Mouse (Mus musculus) midbrain, postnatal 0 days (tissue): ENCODE data around the gene Wdr95. TPM values are rescaled to one million over a fixed set of nuclear protein-coding genes. Genes with fewer than 3 reads are reported as not detected.
A peak's percentile ranks its signal among the peaks of the same experiment; 100 is the strongest.

ENCODE experiments used
- ATAC-seq: fragments of 200-750 bp; cut with Nextera tagmentation; 2 replicates; pipeline ENCODE4 v1.8.0; 2017; ENCODE audit warnings: moderate number of reproducible peaks, mild to moderate bottlenecking, moderate TSS enrichment, moderate library complexity; ENCODE audit not compliant: low FRiP score
- DNase-seq: peaks from one replicate; pipeline ENCODE4 v3.0.0-alpha.2; 2015; ENCODE audit warnings: low spot score
- H3K27ac ChIP-seq: fragments of 300-500 bp; sonication (generic); 2 replicates; pipeline ENCODE4 v1.5.1; 2014; ENCODE audit warnings: low read depth, mild to moderate bottlenecking, low read length, mixed read lengths
- H3K27me3 ChIP-seq: fragments of 300-500 bp; sonication (generic); 2 replicates; pipeline ENCODE4 v1.6.1; 2014; ENCODE audit warnings: low read length, control low read depth, mixed read lengths; ENCODE audit not compliant: insufficient read depth
- H3K36me3 ChIP-seq: fragments of 300-500 bp; sonication (generic); 2 replicates; pipeline ENCODE4 v1.6.1; 2014; ENCODE audit warnings: low read length, control low read depth, mixed read lengths; ENCODE audit not compliant: insufficient read depth
- H3K4me1 ChIP-seq: fragments of 300-500 bp; sonication (generic); 2 replicates; pipeline ENCODE4 v1.6.1; 2014; ENCODE audit warnings: mild to moderate bottlenecking, control low read depth, antibody characterized with exemption, low read length, mixed read lengths; ENCODE audit not compliant: insufficient read depth
- H3K4me2 ChIP-seq: fragments of 300-500 bp; sonication (generic); 2 replicates; pipeline ENCODE4 v1.6.1; 2014; ENCODE audit warnings: low read depth, mild to moderate bottlenecking, low read length, mixed read lengths; ENCODE audit not compliant: poor library complexity, severe bottlenecking
- H3K4me3 ChIP-seq: fragments of 300-500 bp; sonication (generic); 2 replicates; pipeline ENCODE4 v1.5.1; 2014; ENCODE audit warnings: low read depth, mild to moderate bottlenecking, low read length, moderate library complexity
- H3K9ac ChIP-seq: fragments of 300-500 bp; sonication (generic); replicated peaks from 2 replicates; pipeline ENCODE4 v1.6.1; 2014; ENCODE audit warnings: mild to moderate bottlenecking, low read length, moderate library complexity, mixed read lengths; ENCODE audit not compliant: poor library complexity, severe bottlenecking
- H3K9me3 ChIP-seq: fragments of 300-500 bp; sonication (generic); 2 replicates; pipeline ENCODE4 v1.6.1; 2016; ENCODE audit warnings: low read length, control low read depth
- CTCF ChIP-seq: IDR thresholded peaks from 2 replicates; pipeline ENCODE4 v1.5.1; 2016; ENCODE audit warnings: antibody characterized with exemption, mild to moderate bottlenecking
- WGBS: fragments of 180-500 bp; shearing (Covaris S2); extraction: QIAGEN DNeasy Blood & Tissue Kit; methylation state at CpG from one replicate; pipeline ENCODE4 v1.1.7; 2014; 5-methylcytosine and 5-hydroxymethylcytosine counted together
- polyA plus RNA-seq: library from polyadenylated mRNA; unstranded; fragments of >200 nt; fragmentation: Nextera tagmentation; extraction: Ambion mirVana; gene quantifications from 2 replicates; pipeline ENCODE4 v1.2.1, GENCODE M21; 2015
- total RNA-seq: library from RNA; depleted of rRNA; stranded (reverse); fragments of >200 nt; gene quantifications from 2 replicates; pipeline ENCODE4 v1.2.3, GENCODE M21; 2014

The Wdr95 gene
- total and polyA plus RNA-seq, 2 experiments from 2014 or later, result 0.33 to 0.41 TPM

DNA sequence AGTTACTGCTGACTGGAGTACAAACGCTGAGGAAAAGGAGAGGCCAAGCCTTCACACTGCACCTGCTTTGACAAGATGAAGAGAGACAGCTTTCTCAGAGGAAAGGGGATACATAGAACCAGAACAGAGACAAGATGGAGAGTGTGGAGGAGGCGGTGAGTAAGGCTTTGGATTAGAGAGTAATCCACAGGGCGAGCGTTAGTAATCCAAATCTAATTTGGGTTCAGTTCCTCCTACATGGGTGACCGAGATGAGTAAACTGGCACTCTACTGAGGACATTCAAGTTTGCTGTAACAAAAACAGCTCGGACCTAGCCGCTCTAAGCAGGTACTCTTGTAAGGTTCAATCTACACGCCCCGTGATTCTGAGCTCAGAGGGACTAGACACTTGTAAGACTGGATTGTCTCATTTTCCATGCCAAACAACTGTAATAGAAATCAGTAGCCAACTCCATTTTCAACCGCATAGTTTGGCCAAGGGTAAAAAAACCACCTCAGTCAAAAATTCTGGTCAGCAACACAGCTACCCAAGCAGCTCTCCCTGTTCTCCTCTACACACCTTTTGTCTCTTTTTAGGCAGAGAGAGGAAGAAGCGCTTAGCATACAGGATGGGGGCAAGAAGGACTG lies 106.0 kb downstream of the Wdr95 start:
- Histone ChIP-seq H3K9ac (peak overlapping the region; percentile 52; the same call in 1 of the 2 replicates), H3K27ac (no peak overlapping the region), H3K4me1 (no peaks in the 10 kb centered on the region; the same call in 1 of the 2 replicates), H3K9me3 (no peaks in the 10 kb centered on the region), H3K36me3 (peaks cover 29% of the 10 kb centered on the region), H3K4me2 (peak overlapping the region; percentile 63), H3K4me3 (peak overlapping the region; percentile 67), H3K27me3 (no peaks in the 10 kb centered on the region)
- 62% methylated on average over 11 of the region's 11 CpGs for WGBS
- DNase-seq (no peak), ATAC-seq (no peak)
- no peak for TF ChIP-seq CTCF

DNA sequence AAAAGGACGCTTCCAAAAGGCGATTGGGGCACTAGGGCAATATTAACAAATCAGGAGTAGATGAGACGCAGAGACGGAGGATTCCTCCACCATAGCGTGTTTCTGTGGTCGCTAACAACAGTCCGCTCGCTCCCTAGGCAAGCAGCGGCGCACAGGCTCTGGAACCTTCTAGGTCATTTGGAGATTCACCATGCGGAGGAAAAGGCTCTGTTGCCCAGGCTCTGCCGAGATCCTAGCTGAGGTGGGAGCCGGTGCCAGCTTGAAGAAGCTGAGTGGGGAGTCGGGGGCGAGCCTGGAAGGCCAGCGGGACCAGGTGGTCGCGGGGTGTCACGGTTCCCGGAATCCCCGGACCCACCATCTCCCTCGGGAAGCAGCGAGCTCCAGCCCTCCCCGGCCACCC lies 107.1 kb downstream of the Wdr95 start:
- peaks cover 18% of the 10 kb centered on the region for H3K36me3 ChIP-seq
- H3K9ac ChIP-seq, result peak overlapping the region; percentile 65
- H3K4me2 ChIP-seq, result peak overlapping the region; percentile 63
- H3K27me3 ChIP-seq, result no peaks in the 10 kb centered on the region
- H3K4me1 ChIP-seq, result no peaks in the 10 kb centered on the region; the same call in 1 of the 2 replicates
- H3K4me3 ChIP-seq, result peak overlapping the region; percentile 67
- no peaks in the 10 kb centered on the region for H3K9me3 ChIP-seq
- WGBS, result under 1% methylated on average over 23 of the region's 24 CpGs
- DNase-seq, result peak; percentile 53
- peak overlapping the region; percentile 80 for H3K27ac ChIP-seq
- ATAC-seq, result no peak
- no peak for TF ChIP-seq CTCF

DNA sequence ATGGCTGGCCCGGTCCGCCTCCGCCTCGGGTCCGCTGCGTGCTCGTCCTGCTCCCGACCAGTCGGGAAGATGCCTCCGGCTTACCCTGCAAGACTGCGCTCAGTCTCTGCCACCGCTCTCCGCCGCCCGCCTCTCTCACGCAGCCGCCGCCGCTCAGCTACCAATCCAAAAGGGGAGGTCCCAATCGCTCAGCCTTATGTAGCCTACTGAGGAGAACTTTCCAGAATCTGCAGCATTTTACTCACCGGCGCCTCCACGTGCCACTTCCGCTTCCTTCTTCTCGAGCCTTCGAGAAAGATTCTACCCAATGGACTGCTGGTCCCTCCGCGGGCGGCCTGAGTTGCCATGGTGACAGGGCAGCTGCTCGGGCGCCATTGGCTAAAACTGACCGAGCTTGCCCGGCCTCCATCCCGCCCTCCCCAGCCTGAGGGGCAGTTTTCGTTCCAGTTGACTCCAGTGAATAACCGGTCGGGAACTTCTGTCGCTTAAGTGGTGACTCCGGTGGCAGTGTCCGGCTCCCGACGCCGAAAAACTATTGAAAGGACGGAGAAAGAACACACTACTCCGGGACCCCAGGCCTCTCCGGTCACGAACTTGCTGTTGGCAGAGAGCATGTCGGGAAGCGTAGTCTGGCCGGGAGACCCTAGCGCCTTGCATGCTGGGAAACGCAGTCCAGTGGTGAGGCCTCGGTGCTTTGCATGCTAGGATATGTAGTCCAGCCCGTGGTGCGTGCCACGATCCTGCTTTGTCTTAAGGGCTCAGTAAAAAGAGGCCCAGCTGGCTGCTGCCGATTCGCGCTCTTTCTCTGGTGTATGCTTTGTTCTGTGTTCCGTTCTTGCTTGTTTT lies 107.8 kb downstream of the Wdr95 start, which contains the start of gene Hsph1:
Gene Hsph1, minus strand, starts transcription at position 302 of the 846 bp plus-strand sequence.
- H3K9ac ChIP-seq, result peak within 1 kb of the TSS; percentile 65
- no peaks in the 10 kb centered on the region for H3K9me3 ChIP-seq
- H3K27me3 ChIP-seq, result no peaks in the 10 kb centered on the region
- H3K4me3 ChIP-seq, result peak within 1 kb of the TSS; percentile 67
- peak; percentile 55 for TF ChIP-seq CTCF
- under 1% methylated on average over 60 of the region's 60 CpGs for WGBS
- H3K4me2 ChIP-seq, result peak within 1 kb of the TSS; percentile 63
- peak within 1 kb of the TSS; percentile 80 for H3K27ac ChIP-seq
- no peaks in the 10 kb centered on the region; the same call in 1 of the 2 replicates for H3K4me1 ChIP-seq
- ATAC-seq, result peak; percentile 98
- peak; percentile 100 for DNase-seq
- H3K36me3 ChIP-seq, result peaks cover 13% of the 10 kb centered on the region

DNA sequence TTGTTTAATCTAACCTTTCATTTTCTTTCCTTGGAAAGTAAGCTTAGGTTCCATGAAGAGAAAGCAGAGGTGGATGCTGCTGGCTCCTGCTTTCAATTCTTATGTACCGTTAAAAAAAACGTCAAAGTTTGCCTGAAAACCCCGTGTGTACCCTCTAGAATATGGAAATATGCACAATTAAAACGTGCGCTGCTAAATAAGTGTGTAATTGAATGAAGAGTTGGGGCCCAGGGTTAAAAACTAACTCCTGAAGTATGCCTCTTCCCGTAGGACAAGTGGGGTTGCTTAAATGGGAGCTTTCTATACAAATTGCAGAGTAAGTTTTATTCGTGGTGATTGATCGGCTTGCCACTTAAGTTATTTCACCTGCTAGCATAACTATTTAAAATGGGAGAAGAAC lies 108.8 kb downstream of the Wdr95 start:
- H3K36me3 ChIP-seq, result peaks cover 5% of the 10 kb centered on the region
- H3K9me3 ChIP-seq, result no peaks in the 10 kb centered on the region
- DNase-seq (no peak), ATAC-seq (no peak)
- H3K27ac ChIP-seq, result no peak overlapping the region
- 0 out of 2 replicates have a peak overlapping the region, but pooled peaks have one; percentile 63 for H3K9ac ChIP-seq
- no peak for TF ChIP-seq CTCF
- 45% methylated on average over 8 of the region's 8 CpGs for WGBS
- H3K4me1 ChIP-seq, result no peaks in the 10 kb centered on the region; the same call in 1 of the 2 replicates
- H3K4me3 ChIP-seq, result peak overlapping the region; percentile 67
- H3K27me3 ChIP-seq, result no peaks in the 10 kb centered on the region
- peak overlapping the region; percentile 42 for H3K4me2 ChIP-seq

DNA sequence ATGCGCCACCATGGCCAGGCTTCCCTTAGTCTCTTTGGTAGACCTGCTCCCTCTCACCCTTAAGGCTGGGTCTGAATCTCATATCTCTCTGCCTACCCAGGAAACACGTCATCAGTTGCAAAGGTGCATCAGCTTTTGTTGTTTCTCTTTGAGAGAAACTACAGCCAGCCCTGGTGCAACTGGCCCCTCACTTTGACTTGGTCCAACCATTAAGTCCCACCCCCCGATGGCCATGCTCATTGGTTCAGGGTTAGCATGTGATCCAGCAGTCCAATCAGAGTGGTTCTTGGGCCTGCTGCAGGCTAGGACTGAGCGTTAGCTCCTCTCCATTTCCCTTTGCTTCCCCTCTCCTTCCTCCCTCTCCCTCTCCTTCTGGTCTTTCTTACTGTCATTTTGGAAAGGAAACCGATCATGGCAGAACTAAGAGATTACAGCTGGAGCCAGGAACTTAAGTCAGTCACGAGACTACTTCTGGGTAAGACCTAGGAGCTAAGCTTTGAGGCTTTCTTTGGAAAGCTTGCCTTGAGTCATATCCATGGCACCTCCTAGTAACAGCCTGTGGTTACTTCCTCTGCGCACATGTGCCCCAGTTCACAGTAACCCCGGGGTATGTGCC lies 112.9 kb downstream of the Wdr95 start:
- 89% methylated on average over 8 of the region's 8 CpGs for WGBS
- no peak for ATAC-seq
- Histone ChIP-seq H3K9ac (no peak overlapping the region), H3K27ac (no peak overlapping the region), H3K36me3 (no peaks in the 10 kb centered on the region), H3K9me3 (no peaks in the 10 kb centered on the region), H3K27me3 (no peaks in the 10 kb centered on the region), H3K4me1 (no peaks in the 10 kb centered on the region; the same call in 1 of the 2 replicates), H3K4me2 (no peak overlapping the region), H3K4me3 (no peak overlapping the region)
- no peak for TF ChIP-seq CTCF
- DNase-seq, result no peak
